Mouse (Mus musculus) small intestine, adult 2 months (tissue): ENCODE results near the gene Arf3. TPM values are rescaled to one million over a fixed set of nuclear protein-coding genes. Genes with fewer than 3 reads are reported as not detected.
A peak's percentile ranks its signal among the peaks of the same experiment; 100 is the strongest.
"Not testable (repeated sequence)": the region's sequence is repeated elsewhere in the genome, so short reads cannot be mapped to it uniquely, and the experiment has no call there.

Experiments
- H3K27ac ChIP-seq: fragments of 200-500 bp; 2 replicates; pipeline ENCODE4 v1.5.1; 2012; ENCODE audit warnings: low read depth, low read length, control low read depth, inconsistent platforms; ENCODE audit not compliant: insufficient read depth
- H3K27me3 ChIP-seq: fragments of 200-500 bp; 2 replicates; pipeline ENCODE4 v1.6.1; 2012; ENCODE audit warnings: mild to moderate bottlenecking, moderate library complexity, low read length, inconsistent platforms; ENCODE audit not compliant: control insufficient read depth, insufficient read depth
- H3K36me3 ChIP-seq: fragments of 200-500 bp; 2 replicates; pipeline ENCODE4 v1.6.1; 2012; ENCODE audit warnings: mild to moderate bottlenecking, low read length, control low read depth, inconsistent platforms; ENCODE audit not compliant: control insufficient read depth, insufficient read depth
- H3K4me1 ChIP-seq: fragments of 200-500 bp; 2 replicates; pipeline ENCODE4 v1.6.1; 2012; ENCODE audit warnings: low read length, inconsistent platforms, mixed read lengths; ENCODE audit not compliant: control insufficient read depth, insufficient read depth, insufficient read length
- H3K4me3 ChIP-seq: fragments of 200-500 bp; 2 replicates; pipeline ENCODE4 v1.5.1; 2012; ENCODE audit warnings: low read depth, mild to moderate bottlenecking, control low read depth, inconsistent platforms, low read length, moderate library complexity
- CTCF ChIP-seq: fragments of 200-500 bp; IDR thresholded peaks from 2 replicates; pipeline ENCODE4 v1.5.1; 2012; ENCODE audit warnings: low read depth, mild to moderate bottlenecking, control low read depth, inconsistent platforms, low read length, moderate library complexity, mixed read lengths; ENCODE audit not compliant: insufficient replicate concordance, insufficient read length; ENCODE audit errors: extremely low read depth
- POLR2A ChIP-seq: fragments of 200-500 bp; IDR thresholded peaks from 2 replicates; pipeline ENCODE4 v1.6.1; 2012; ENCODE audit warnings: low read depth, mild to moderate bottlenecking, control low read depth, inconsistent platforms, low read length, moderate library complexity
- WGBS: fragments of 180-500 bp; shearing (Covaris S2); methylation state at CpG from one replicate; pipeline ENCODE4 v1.1.7; 2018; 5-methylcytosine and 5-hydroxymethylcytosine counted together
- polyA plus RNA-seq: library from polyadenylated mRNA; depleted of rRNA; stranded (reverse); fragments of >200 nt; gene quantifications from 2 replicates; pipeline ENCODE4 v1.2.3, GENCODE M21; 2012; rRNA removed

Arf3 gene
- 43.3 and 104 TPM in 2 replicates for polyA plus RNA-seq

- Histone ChIP-seq H3K27ac (peak within 1 kb of the TSS; percentile 58), H3K4me1 (peaks cover 4% of the 10 kb centered on the region; the same call in 1 of the 2 replicates), H3K27me3 (no peaks in the 10 kb centered on the region), H3K36me3 (peaks cover 1% of the 10 kb centered on the region), H3K4me3 (peak within 1 kb of the TSS; percentile 91)
- TF ChIP-seq CTCF = no peak
- TF ChIP-seq POLR2A = peak; percentile 79
- WGBS = under 1% methylated on average over 76 of the region's 76 CpGs
Measured at GRCm38 (mm10) chr15:98762670-98763529, at the start of gene Arf3. Gene Arf3, minus strand, starts transcription at chr15:98763214.

GRCm38 (mm10) chr15:98810212-98810611 lies 47.2 kb upstream of the Arf3 start:
- WGBS = 79% methylated on average over 6 of the region's 6 CpGs
- H3K27ac ChIP-seq, H3K4me3 ChIP-seq: not testable (repeated sequence)
- peaks cover 27% of the 10 kb centered on the region for H3K36me3 ChIP-seq
- H3K4me1 ChIP-seq = peaks cover 22% of the 10 kb centered on the region
- H3K27me3 ChIP-seq = peaks cover 39% of the 10 kb centered on the region

- 88% methylated on average over 3 of the region's 3 CpGs for WGBS
- Histone ChIP-seq H3K4me3 (no peak within 1 kb of the TSS), H3K36me3 (peaks cover 21% of the 10 kb centered on the region), H3K4me1 (peaks cover 22% of the 10 kb centered on the region), H3K27me3 (peaks cover 44% of the 10 kb centered on the region), H3K27ac (no peak within 1 kb of the TSS)
- TF ChIP-seq CTCF (no peak), POLR2A (no peak)
Measured at GRCm38 (mm10) chr15:98809390-98809789, 46.4 kb upstream of the Arf3 start, which contains the start of gene Ddn. Gene Ddn, minus strand, starts transcription at chr15:98809490.

GRCm38 (mm10) chr15:98808651-98809134 lies 45.7 kb upstream of the Arf3 start:
- H3K4me1 ChIP-seq = peaks cover 22% of the 10 kb centered on the region
- 37% methylated on average over 6 of the region's 6 CpGs for WGBS
- no peak overlapping the region for H3K27ac ChIP-seq
- peaks cover 44% of the 10 kb centered on the region for H3K27me3 ChIP-seq
- no peak for TF ChIP-seq POLR2A
- TF ChIP-seq CTCF = no peak
- peaks cover 14% of the 10 kb centered on the region for H3K36me3 ChIP-seq
- no peak overlapping the region for H3K4me3 ChIP-seq

GRCm38 (mm10) chr15:98807895-98808650 lies 45.1 kb upstream of the Arf3 start:
- TF ChIP-seq CTCF = no peak
- TF ChIP-seq POLR2A = no peak
- H3K4me1 ChIP-seq = peaks cover 28% of the 10 kb centered on the region
- no peak overlapping the region for H3K27ac ChIP-seq
- H3K4me3 ChIP-seq = peak overlapping the region; percentile 53
- peaks cover 8% of the 10 kb centered on the region for H3K36me3 ChIP-seq
- 2% methylated on average over 34 of the region's 34 CpGs for WGBS
- H3K27me3 ChIP-seq = peaks cover 44% of the 10 kb centered on the region

GRCm38 (mm10) chr15:98806809-98807770 lies 44.1 kb upstream of the Arf3 start:
- H3K27ac ChIP-seq = no peak overlapping the region
- no peaks in the 10 kb centered on the region for H3K36me3 ChIP-seq
- H3K27me3 ChIP-seq = peaks cover 44% of the 10 kb centered on the region
- H3K4me1 ChIP-seq = peaks cover 31% of the 10 kb centered on the region
- H3K4me3 ChIP-seq = peak overlapping the region; percentile 47
- TF ChIP-seq CTCF (no peak), POLR2A (no peak)
- 1% methylated on average over 58 of the region's 58 CpGs for WGBS
